23 mouse cellular contexts compared by ENCODE assay signal in the genomic region with DNA sequence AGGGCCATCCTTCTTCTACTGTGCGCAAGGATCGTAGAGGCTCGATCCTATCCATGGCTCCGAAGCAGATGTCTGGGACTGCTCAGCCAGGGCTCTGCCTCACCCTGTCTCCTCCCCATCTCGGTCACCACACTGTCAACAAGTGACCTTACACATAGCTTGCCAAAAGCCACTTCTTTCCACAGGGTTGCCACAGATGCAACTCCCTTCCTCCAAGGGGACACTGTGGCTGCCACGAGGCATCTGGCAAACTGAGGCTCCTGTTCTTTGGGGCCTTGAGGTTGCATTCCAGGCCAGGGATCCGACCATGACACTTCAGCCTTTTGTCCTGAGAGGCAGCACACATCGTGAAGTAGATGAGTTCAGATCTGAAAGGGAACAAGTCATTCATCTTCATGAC.
DNase-seq lines count a peak whose midpoint lies in the region; ATAC-seq lines count a peak whose summit lies in the region.
"Had no signal": no experiment of that assay in that cellular context is flagged by ENCODE, and none has a peak within 500 bp of the region (broad histone marks: within the 10 kb centered on the region; RNA-seq: fewer than 3 reads in every experiment).

No protein-coding gene starts in this region.

- H3K9me3 ChIP-seq in heart, embryonic 10.5 days = no peaks in the 10 kb centered on the region
- H3K9me3 ChIP-seq in lung, embryonic 15.5 days = no peaks in the 10 kb centered on the region
- H3K9me3 ChIP-seq: embryonic facial prominence, embryonic 10.5 days; forebrain, embryonic 13.5 days; G1E; heart, embryonic 15.5 days; hindbrain, embryonic 10.5 days; intestine, embryonic 15.5 days had no signal

- no peaks in the 10 kb centered on the region for H3K27me3 ChIP-seq in heart, embryonic 10.5 days (ENCODE audit: insufficient read depth, poor library complexity, severe bottlenecking)
- no peaks in the 10 kb centered on the region for H3K27me3 ChIP-seq in lung, embryonic 15.5 days
- H3K27me3 ChIP-seq: heart, embryonic 15.5 days; intestine, embryonic 15.5 days had no signal

- intact Hi-C loops in left cerebral cortex, postnatal 25 days (cut with DNase I) = no loop called here

- H3K4me2 ChIP-seq in lung, embryonic 15.5 days = no peak overlapping the region
- H3K4me2 ChIP-seq: forebrain, embryonic 13.5 days; heart, embryonic 15.5 days; hindbrain, embryonic 14.5 days; intestine, embryonic 15.5 days had no signal

- WGBS in heart, embryonic 10.5 days = 82% methylated on average over 8 of the region's 8 CpGs
- WGBS in lung, embryonic 15.5 days = 75% methylated on average over 8 of the region's 8 CpGs

- peaks cover 7% of the 10 kb centered on the region; the same call in 1 of the 2 replicates for H3K4me1 ChIP-seq in heart, embryonic 10.5 days
- peaks cover 10% of the 10 kb centered on the region for H3K4me1 ChIP-seq in lung, embryonic 15.5 days
- H3K4me1 ChIP-seq: embryonic facial prominence, embryonic 10.5 days had no signal

- no peaks in the 10 kb centered on the region for H3K36me3 ChIP-seq in heart, embryonic 10.5 days
- H3K36me3 ChIP-seq in lung, embryonic 15.5 days = no peaks in the 10 kb centered on the region
- H3K36me3 ChIP-seq: embryonic facial prominence, embryonic 10.5 days; G1E; heart, embryonic 15.5 days; hindbrain, embryonic 10.5 days; intestine, embryonic 15.5 days had no signal

- peak; percentile 63 to 68 for DNase-seq in adrenal gland, adult (ENCODE audit: inconsistent age in 2 of 2, low spot score in 1 of 2)
- no peak for DNase-seq in adrenal gland, postnatal 10 days
- DNase-seq in heart, adult 11 months = peak; percentile 85
- no peak for DNase-seq in heart, embryonic 10.5 days (ENCODE audit: low spot score)
- no peak for DNase-seq in lung, postnatal 4 days
- DNase-seq in left cerebral cortex, postnatal 25 days (ENCODE audit: low spot score in 2 of 2) = no peak
- DNase-seq: B cell, adult 2 months; cerebellum, adult 11-12 months; cerebellum, adult 9-11 months; cerebellum, postnatal 36 days; forebrain, postnatal 0 days; gastrocnemius, postnatal 14 days; heart, postnatal 14 days had no signal

- no peak overlapping the region for H3K4me3 ChIP-seq in heart, embryonic 10.5 days
- no peak overlapping the region for H3K4me3 ChIP-seq in lung, embryonic 15.5 days
- H3K4me3 ChIP-seq: embryonic facial prominence, embryonic 10.5 days; forebrain, embryonic 13.5 days; heart, embryonic 15.5 days; hindbrain, embryonic 10.5 days; intestine, embryonic 15.5 days had no signal

- H3K9ac ChIP-seq in lung, embryonic 15.5 days = no peak overlapping the region
- H3K9ac ChIP-seq: forebrain, embryonic 13.5 days; forebrain, postnatal 0 days; heart, embryonic 15.5 days; hindbrain, embryonic 14.5 days; intestine, embryonic 15.5 days had no signal

- no peak overlapping the region for H3K27ac ChIP-seq in heart, embryonic 10.5 days
- H3K27ac ChIP-seq in lung, embryonic 15.5 days = no peak overlapping the region
- H3K27ac ChIP-seq: embryonic facial prominence, embryonic 10.5 days; forebrain, embryonic 13.5 days; heart, embryonic 15.5 days; hindbrain, embryonic 10.5 days; hindbrain, embryonic 14.5 days; intestine, embryonic 15.5 days had no signal

- ATAC-seq in lung, embryonic 15.5 days (ENCODE audit: borderline replicate concordance, extremely low read depth, low FRiP score, low TSS enrichment) = peak; percentile 29; the same call in 1 of the 2 replicates
- 0 out of 2 replicates have a peak, but pooled peaks have one; percentile 4 for ATAC-seq in megakaryocyte, adult 5-6 weeks (ENCODE audit: poor library complexity, severe bottlenecking)
- ATAC-seq: CD4-positive, CD25-positive, alpha-beta regulatory T cell, adult 4 months; forebrain, embryonic 13.5 days; forebrain, postnatal 0 days; intestine, embryonic 15.5 days had no signal

Comparison
In these comparisons a context has a peak if more than half of its experiments do, and no peak if none do; other contexts are left out.
1. DNase-seq: peak in adrenal gland, adult (2 of 2) and heart, adult 11 months (single experiment); none in adrenal gland, postnatal 10 days (single experiment), heart, embryonic 10.5 days (single experiment), lung, postnatal 4 days (0 of 2) and left cerebral cortex, postnatal 25 days (0 of 2).